Mouse (Mus musculus) cortical plate, adult 2 months (tissue): Measurements from ENCODE around the gene Htr5a.
A peak's percentile ranks its signal among the peaks of the same experiment; 100 is the strongest.

Source experiments
- CTCF ChIP-seq: fragments of 200-500 bp; IDR thresholded peaks from 2 replicates; pipeline ENCODE4 v1.5.1; 2011; ENCODE audit warnings: mild to moderate bottlenecking, control low read depth, low read length; ENCODE audit not compliant: insufficient read depth; ENCODE audit errors: extremely low read depth
- POLR2A ChIP-seq: fragments of 200-500 bp; IDR thresholded peaks from 2 replicates; pipeline ENCODE4 v1.6.1; 2011; ENCODE audit warnings: mild to moderate bottlenecking, low read length, control low read depth; ENCODE audit not compliant: insufficient read depth; ENCODE audit errors: extremely low read depth

GRCm38 (mm10) chr5:27873240-27874082, 31.5 kb downstream of the Htr5a start:
- TF ChIP-seq CTCF = no peak
- peak; percentile 47; the same call in 1 of the 2 replicates for TF ChIP-seq POLR2A
